Mouse (Mus musculus) lung, postnatal 4 days (tissue): Measurements from ENCODE around the gene Agpat3.
"Not testable (repeated sequence)": the region's sequence is repeated elsewhere in the genome, so short reads cannot be mapped to it uniquely, and the experiment has no call there.

Experiments
- DNase-seq, 2 experiments: peaks; one replicate each; pipeline ENCODE4 v3.0.0; 2021

The Agpat3 gene

GRCm38 (mm10) chr10:78360290-78360711 is 8.0 kb upstream of the Agpat3 start:
- DNase-seq = no peak

GRCm38 (mm10) chr10:78358999-78359398 is 6.7 kb upstream of the Agpat3 start:
- not testable (repeated sequence) for DNase-seq

GRCm38 (mm10) chr10:78358266-78358665 is 6.0 kb upstream of the Agpat3 start:
- DNase-seq = no peak

- DNase-seq = no peak
These were observed 5.5 kb upstream of the Agpat3 start for GRCm38 (mm10) chr10:78357742-78358141.

- no peak for DNase-seq
These were observed 3.8 kb upstream of the Agpat3 start for GRCm38 (mm10) chr10:78355931-78356593.

- DNase-seq = no peak
These were observed 907 bp upstream of the Agpat3 start for GRCm38 (mm10) chr10:78353196-78353595.

- DNase-seq = no peak
These were observed 359 bp upstream of the Agpat3 start for GRCm38 (mm10) chr10:78352666-78353030.

- DNase-seq = no peak
These were observed 764 bp downstream of the Agpat3 start for GRCm38 (mm10) chr10:78351564-78351886.

GRCm38 (mm10) chr10:78350796-78351556 is 1.3 kb downstream of the Agpat3 start:
- no peak for DNase-seq

GRCm38 (mm10) chr10:78349464-78350165 is 2.7 kb downstream of the Agpat3 start:
- no peak for DNase-seq

- no peak for DNase-seq
These were observed 4.1 kb downstream of the Agpat3 start for GRCm38 (mm10) chr10:78348211-78348610.

- no peak for DNase-seq
These were observed 4.8 kb downstream of the Agpat3 start for GRCm38 (mm10) chr10:78347486-78347885.

GRCm38 (mm10) chr10:78345466-78345865 is 6.8 kb downstream of the Agpat3 start:
- no peak for DNase-seq

- no peak for DNase-seq
These were observed 10.2 kb downstream of the Agpat3 start for GRCm38 (mm10) chr10:78342091-78342490.

- DNase-seq = peak; percentile 34 to 49
These were observed 14.1 kb downstream of the Agpat3 start for GRCm38 (mm10) chr10:78338180-78338579.

- no peak for DNase-seq
These were observed 17.2 kb downstream of the Agpat3 start for GRCm38 (mm10) chr10:78334923-78335561.

GRCm38 (mm10) chr10:78331577-78331976 is 20.7 kb downstream of the Agpat3 start:
- DNase-seq = no peak

- DNase-seq = no peak
These were observed 23.0 kb downstream of the Agpat3 start for GRCm38 (mm10) chr10:78329305-78329704.

GRCm38 (mm10) chr10:78328011-78328575 is 24.2 kb downstream of the Agpat3 start:
- peak in 1 of 2 experiments; percentile 59 for DNase-seq

GRCm38 (mm10) chr10:78325916-78326647 is 26.2 kb downstream of the Agpat3 start:
- no peak for DNase-seq

- no peak for DNase-seq
These were observed 27.6 kb downstream of the Agpat3 start for GRCm38 (mm10) chr10:78324556-78325164.
